Mouse (Mus musculus) adrenal gland, adult 2 months (tissue): ENCODE measurements around the gene Gm38393. TPM values are rescaled to one million over a fixed set of nuclear protein-coding genes. Genes with fewer than 3 reads are reported as not detected.
A peak's percentile ranks its signal among the peaks of the same experiment; 100 is the strongest.

Source experiments
- DNase-seq: peaks from one replicate; pipeline ENCODE4 v3.0.0; 2021
- long read RNA-seq: library from polyadenylated mRNA; stranded (forward); transcript quantifications from one replicate; pipeline ENCODE4 v2.0.0, GENCODE M21; 2021
- polyA plus RNA-seq: library from polyadenylated mRNA; depleted of rRNA; stranded (reverse); fragments of >200 nt; gene quantifications from 2 replicates; pipeline ENCODE4 v1.2.3, GENCODE M21; 2012; rRNA removed
- total RNA-seq, 2 experiments: library from RNA; stranded (reverse); gene quantifications; 2 replicates each; pipeline ENCODE4 v1.2.3; 2021

Gene Gm38393
- total RNA-seq (1 to 10 TPM; 1.2 to 3.0 TPM), polyA plus RNA-seq (15.2 and 29.4 TPM in 2 replicates)
- long read RNA-seq, result 0 reads

DNA sequence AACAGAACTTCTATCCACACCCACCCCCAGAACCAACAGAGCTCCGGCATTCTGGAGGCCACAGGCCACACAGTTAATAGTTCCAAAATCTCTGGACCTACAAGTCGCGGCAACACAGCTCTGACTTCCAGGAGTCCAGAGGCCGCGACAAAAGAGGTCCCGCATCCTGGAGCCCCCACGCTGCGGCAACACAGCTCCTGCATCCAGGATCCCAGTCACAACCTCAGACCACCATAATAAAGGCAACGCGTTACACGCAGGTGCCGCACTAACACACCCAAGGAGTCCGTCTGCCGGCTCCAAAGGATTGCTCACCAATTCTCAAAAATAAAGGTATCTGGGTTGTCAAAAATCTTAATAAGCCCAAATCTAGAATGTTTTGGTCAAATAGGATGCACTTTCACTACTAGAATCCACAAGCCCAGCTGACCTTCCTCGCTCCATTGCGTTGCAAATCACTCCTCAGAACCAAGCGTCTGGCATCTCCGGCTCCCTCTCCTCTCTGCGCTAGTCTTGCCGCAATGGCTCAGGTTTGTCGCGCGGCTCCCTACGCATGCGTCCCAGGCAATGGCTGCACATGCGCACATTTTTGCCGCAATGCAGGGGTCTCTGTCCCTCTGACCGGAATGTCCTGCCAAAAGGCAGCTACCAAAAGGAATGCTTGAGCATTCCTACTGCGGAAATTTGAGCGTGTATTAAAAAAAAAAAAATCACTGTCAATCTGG is at the start of gene Gm38393, which contains the start of gene Snurf:
TSS of gene Gm38393 (minus strand) at position 459 of the 725 bp plus-strand sequence.
TSS of gene Snurf (minus strand) at position 444 of the 725 bp plus-strand sequence.
- DNase-seq, result peak; percentile 66

DNA sequence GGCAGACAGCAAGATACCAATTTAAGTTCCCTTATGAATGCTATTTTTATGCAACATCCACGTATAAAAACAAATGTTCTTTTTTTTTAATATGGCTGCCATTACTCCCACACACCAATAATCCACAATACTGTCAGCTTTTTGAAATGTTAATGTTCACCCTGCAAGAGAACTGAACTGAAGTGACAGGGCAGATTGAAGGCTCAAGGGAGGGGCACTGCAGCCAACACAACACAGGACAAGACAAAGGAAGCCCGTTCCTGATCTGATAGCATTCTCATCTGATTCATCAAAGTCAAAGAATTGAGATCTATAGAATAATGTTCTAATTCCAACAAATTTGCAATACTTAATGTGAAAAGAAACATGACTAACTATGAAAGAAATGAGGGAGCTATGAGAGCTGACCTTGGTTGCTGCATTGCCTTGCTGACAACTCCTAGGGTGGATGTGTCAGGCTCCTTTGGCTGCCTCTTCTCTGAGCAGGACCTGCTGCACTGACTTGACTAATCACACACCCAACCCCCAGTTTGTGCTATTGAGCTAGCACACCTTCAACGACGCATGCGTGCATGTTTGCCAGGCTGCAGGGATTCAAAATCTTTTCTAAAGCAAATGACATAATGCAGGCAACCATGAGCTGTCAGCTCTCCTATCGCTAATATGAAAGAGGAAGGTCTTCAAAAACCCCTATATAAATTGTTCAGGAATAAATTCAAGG is 42.8 kb upstream of the Gm38393 start:
- DNase-seq, result no peak

DNA sequence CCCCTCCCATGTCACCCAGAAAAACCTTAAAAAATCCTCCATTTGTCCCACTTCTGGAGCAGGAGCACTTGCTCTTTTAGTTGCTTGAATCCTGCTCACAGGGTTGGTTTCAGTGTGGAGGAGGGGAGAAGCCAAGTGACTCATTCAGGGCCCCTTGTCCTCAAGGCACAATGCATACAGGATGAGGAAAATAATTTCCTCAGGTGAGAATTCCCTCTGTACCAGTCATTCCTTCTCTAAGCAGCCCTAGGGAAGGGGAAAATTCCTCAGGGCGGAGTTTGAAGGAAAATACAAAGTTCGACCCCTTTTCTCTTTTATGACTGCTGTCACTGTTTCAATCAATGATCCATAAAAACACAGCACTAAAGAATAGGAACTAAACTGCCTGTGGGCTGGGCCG is 8.3 kb upstream of the Gm38393 start:
- DNase-seq, result no peak

DNA sequence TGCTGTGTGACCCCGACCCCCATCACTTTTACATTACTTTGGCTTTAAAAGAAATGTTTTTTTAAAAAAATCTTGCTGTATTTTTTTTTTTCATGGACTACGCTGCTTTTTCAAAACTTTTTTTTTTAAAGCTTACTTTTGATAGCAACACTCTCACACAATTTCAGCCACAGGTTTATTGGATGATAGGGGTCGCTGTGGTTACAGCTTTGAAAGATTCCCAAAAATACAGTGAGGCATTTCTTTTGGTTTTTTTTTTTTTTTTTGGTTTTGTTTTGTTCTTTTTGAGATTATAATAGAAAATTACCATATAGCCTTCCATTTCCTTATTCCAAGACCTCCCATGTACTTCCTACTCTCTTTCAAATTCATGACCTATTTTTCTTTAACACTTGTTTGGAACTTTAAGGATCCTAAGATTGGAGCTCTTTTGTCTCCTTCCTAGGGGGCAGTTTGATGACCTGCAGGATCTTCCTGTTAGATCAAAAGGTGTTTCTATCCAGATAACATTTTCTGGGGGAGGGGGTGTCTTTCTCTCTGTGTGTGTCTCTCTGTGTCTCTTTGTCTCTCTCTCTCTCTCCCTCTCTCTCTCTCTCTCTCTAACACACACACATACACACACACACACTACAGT is 3.0 kb upstream of the Gm38393 start:
- no peak for DNase-seq

DNA sequence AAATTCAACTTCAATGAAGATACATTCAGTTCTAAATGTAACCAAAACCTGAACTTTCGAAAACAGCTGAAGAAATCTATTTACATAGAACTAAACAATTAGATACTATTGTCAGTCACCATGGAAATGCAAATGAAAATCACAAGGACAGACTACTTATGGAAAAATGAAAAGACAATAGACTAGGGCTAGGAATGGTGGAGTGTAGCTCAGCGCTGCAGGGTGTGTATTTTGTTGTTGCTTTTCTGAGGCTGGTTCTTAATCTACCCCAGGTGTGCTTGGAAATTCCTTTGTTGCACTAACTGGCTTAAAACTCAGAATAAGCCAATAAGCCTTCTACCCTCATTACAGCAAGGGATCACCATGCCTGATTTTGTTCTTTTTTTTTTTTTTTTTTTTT is 1.4 kb upstream of the Gm38393 start:
- no peak for DNase-seq

DNA sequence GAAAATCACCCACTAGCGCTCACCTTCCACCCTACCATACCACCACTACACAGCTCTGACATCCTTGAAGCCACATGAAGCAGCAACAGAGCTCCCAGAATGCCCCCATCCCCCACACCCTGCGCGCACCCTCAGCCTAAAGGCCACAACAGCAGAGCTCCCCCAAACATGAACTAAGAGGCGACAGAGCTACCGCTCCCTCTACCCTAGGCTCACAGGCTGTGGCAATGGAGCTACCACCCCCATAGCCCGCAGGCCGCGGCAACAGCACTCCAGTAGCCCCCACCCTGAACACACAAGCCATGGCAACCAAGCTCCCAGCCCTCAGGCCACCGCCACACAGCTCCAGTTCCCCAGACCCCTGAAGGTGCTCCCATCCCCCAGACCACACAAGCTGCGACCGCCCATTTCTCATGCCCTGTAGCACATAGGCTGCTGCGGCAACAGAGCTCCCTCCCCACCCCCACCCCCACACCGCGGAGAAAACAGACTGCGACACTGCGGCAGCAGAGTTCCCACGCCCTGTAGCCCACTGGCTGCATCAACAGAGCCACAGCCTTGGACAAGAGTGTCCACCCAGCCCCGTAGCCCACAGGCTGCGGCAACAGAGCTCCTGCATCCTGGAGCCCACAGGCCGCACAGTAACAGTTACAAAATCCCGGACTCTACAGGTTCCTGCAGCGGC is 801 bp downstream of the Gm38393 start:
- peak; percentile 29 for DNase-seq

DNA sequence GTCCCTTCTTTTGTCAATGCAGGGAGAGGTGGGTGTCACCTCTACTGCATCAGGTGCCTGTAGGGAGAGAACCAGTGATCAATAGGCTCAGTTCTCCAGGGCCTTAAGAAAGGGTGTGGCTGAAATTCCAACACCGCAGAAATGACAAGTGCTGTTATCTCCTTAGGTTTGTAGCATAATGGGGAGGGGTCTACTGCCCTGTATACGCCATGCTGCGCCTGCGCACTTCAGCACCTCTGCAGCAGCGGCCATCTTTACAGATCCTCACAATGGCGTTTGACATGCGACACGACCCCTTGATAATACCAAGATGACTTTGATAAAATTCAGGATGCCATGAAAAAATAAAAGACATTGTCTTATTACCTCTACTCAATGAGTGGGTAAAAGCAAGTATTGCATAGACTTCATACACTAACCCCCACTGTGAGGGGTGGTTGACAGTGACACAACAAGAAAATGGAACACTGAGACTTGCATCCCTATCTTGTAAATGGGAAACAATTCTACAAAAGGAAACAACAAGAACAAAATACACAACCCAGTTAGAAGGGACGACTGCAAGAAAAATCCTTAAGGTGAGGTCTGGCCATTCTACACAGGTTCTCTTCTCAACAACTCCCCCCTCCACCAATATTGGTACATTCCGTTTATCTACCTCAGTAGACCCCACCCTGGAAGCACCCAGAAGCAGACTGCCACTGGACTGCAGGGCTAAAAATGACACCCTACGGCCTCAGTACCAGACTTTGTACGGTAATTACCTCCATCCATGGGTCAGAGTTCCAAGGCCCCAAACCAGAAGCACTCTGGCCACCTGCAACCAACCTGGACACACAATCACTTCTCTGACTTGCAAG is 1.6 kb downstream of the Gm38393 start:
- DNase-seq, result no peak

DNA sequence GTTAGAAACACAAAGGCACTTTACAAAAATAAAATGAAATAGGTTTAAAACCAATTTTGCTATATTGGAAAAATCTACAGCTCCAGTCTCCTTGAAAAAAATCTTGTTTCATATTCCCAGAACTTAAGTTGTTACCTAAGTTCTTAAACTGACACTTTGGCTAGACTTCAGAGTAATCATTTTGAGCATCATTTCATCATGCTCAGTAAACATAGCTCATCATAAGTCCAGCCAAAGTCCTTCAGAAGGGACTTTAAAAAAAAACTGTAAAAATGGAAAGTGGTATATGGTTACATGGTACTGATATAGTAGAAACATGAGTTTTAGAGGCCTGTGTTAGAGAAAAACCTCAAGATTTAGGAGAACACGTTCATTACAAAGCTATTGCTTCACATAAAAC is 26.2 kb downstream of the Gm38393 start:
- no peak for DNase-seq

Other genes with a start within 250 kb of the Gm38393 start
- gene Snurf, start within 50 bp of the Gm38393 start, total RNA-seq, result 100 to 1,000 TPM in 1 of 2 experiments, 10 to 100 TPM in 1; 61.2 to 109 TPM
- not detected in 2 replicates for gene Snurf, start within 50 bp of the Gm38393 start, polyA plus RNA-seq
- gene Snrpn, start 135.2 kb upstream of the Gm38393 start, total RNA-seq, result 10 to 100 TPM; 30.8 to 41.7 TPM
- gene Snrpn, start 135.2 kb upstream of the Gm38393 start, polyA plus RNA-seq, result 30.9 and 42.5 TPM in 2 replicates